Mouse (Mus musculus): Measurements from ENCODE around the gene Ccdc136. TPM values are rescaled to one million over a fixed set of nuclear protein-coding genes. Genes with fewer than 3 reads are reported as not detected.

Gene Ccdc136
- polyA plus RNA-seq, 1 experiment from 2014 or later: 30.3 TPM

- H3K4me3 ChIP-seq (ENCODE audit: low read length): peak overlapping the region; percentile 60
- H3K9me3 ChIP-seq (ENCODE audit: control insufficient read depth, low read length): no peaks in the 10 kb centered on the region
- H3K4me2 ChIP-seq (replicated peaks; ENCODE audit: low read depth, low read length): peak overlapping the region; percentile 86
- H3K4me1 ChIP-seq (ENCODE audit: control insufficient read depth, insufficient read depth, low read length): peaks cover 32% of the 10 kb centered on the region
- H3K27ac ChIP-seq (ENCODE audit: low read depth, low read length): no peak overlapping the region
- H3K27me3 ChIP-seq (ENCODE audit: control insufficient read depth, insufficient read depth, low read length): peaks cover 4% of the 10 kb centered on the region
- H3K9ac ChIP-seq (ENCODE audit: low read depth, low read length): peak overlapping the region; percentile 66; the same call in 1 of the 2 replicates
- no peak for ATAC-seq (ENCODE audit: low FRiP score, low TSS enrichment)
- no peaks in the 10 kb centered on the region for H3K36me3 ChIP-seq (ENCODE audit: control insufficient read depth, insufficient read depth, low read length)
Observed at GRCm38 (mm10) chr6:29432676-29433037, 36.5 kb downstream of the Ccdc136 start.

GRCm38 (mm10) chr6:29433038-29433803 is 37.1 kb downstream of the Ccdc136 start, which contains the start of gene Flnc:
Gene Flnc, plus strand, starts transcription at chr6:29433256.
- WGBS: under 1% methylated on average over 75 of the region's 77 CpGs

DNA sequence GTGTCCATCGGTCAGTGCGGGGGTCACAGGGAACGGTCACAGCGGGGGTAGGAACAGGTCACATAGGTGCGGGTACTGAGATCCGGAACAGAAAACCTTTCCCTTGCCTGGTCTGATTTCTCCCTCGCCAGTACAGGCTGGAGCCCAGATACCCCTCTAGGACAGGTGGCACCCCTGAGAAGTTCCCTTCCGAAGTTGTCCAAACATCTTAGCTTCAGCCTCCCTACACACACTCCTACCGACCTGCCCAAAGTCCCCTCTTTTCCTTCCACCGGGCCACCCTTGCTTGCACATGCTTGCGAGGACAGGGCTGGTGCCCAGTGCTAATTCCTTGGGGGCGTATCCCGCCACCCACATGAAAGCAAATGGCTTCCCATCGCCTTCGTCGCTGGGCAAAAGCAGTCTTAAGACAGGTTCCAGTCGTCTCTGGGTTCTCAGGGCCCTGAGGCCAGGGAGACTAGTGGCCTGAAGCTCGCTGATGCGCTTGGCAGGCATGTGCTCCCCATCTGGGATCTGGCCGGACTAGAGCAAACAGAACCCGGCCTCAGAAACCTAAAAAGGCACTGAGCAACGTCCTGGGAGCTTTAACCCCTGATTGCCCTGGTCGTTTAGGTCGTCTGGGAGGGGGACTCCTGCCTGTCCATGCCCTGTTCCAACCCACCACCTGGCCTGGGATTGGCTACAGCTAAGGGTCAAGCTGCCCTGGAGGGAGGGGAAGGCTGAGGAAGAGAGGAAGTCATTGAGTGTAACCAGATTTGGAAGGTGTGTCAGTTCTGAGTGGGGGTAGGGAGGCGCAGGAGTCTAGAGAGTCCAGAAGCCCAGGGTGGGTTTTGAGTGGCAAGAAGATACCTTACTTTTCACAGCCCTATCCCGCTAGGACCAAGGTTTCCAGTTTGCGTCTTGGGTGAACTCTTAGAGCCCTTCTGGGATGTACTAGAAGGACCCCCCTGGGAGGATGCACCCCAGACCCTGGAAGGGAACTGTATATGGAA is 38.0 kb downstream of the Ccdc136 start:
- H3K36me3 ChIP-seq (ENCODE audit: control insufficient read depth, insufficient read depth, low read length): peaks cover 3% of the 10 kb centered on the region; the same call in 1 of the 2 replicates
- H3K9ac ChIP-seq (ENCODE audit: low read depth, low read length): peak overlapping the region; percentile 66
- H3K4me2 ChIP-seq (replicated peaks; ENCODE audit: low read depth, low read length): peak overlapping the region; percentile 86
- peak overlapping the region; percentile 60 for H3K4me3 ChIP-seq (ENCODE audit: low read length)
- peak overlapping the region; percentile 89; the same call in 1 of the 2 replicates for H3K27ac ChIP-seq (ENCODE audit: low read depth, low read length)
- H3K4me1 ChIP-seq (ENCODE audit: control insufficient read depth, insufficient read depth, low read length): peaks cover 32% of the 10 kb centered on the region
- WGBS: 5% methylated on average over 27 of the region's 27 CpGs
- peaks cover 4% of the 10 kb centered on the region for H3K27me3 ChIP-seq (ENCODE audit: control insufficient read depth, insufficient read depth, low read length)
- peak; percentile 2; the same call in 1 of the 2 replicates for ATAC-seq (ENCODE audit: low FRiP score, low TSS enrichment)
- no peaks in the 10 kb centered on the region for H3K9me3 ChIP-seq (ENCODE audit: control insufficient read depth, low read length)

More at GRCm38 (mm10) chr6:29433038-29433803, 37.1 kb downstream of the Ccdc136 start, which contains the start of gene Flnc:
- Histone ChIP-seq H3K27ac (ENCODE audit: low read depth, low read length) (no peak within 1 kb of the TSS; the same call in 1 of the 2 replicates), H3K4me1 (ENCODE audit: control insufficient read depth, insufficient read depth, low read length) (peaks cover 32% of the 10 kb centered on the region), H3K9ac (ENCODE audit: low read depth, low read length) (peak within 1 kb of the TSS; percentile 66), H3K36me3 (ENCODE audit: control insufficient read depth, insufficient read depth, low read length) (no peaks in the 10 kb centered on the region; the same call in 1 of the 2 replicates), H3K4me3 (ENCODE audit: low read length) (peak within 1 kb of the TSS; percentile 60), H3K27me3 (ENCODE audit: control insufficient read depth, insufficient read depth, low read length) (peaks cover 4% of the 10 kb centered on the region), H3K4me2 (replicated peaks; ENCODE audit: low read depth, low read length) (peak within 1 kb of the TSS; percentile 86), H3K9me3 (ENCODE audit: control insufficient read depth, low read length) (no peaks in the 10 kb centered on the region)
- ATAC-seq (ENCODE audit: low FRiP score, low TSS enrichment): peak; percentile 26

GRCm38 (mm10) chr6:29434911-29435691 is 39.0 kb downstream of the Ccdc136 start:
- peaks cover 4% of the 10 kb centered on the region for H3K27me3 ChIP-seq (ENCODE audit: control insufficient read depth, insufficient read depth, low read length)
- H3K36me3 ChIP-seq (ENCODE audit: control insufficient read depth, insufficient read depth, low read length): peaks cover 7% of the 10 kb centered on the region; the same call in 1 of the 2 replicates
- peak overlapping the region; percentile 86 for H3K4me2 ChIP-seq (replicated peaks; ENCODE audit: low read depth, low read length)
- H3K9ac ChIP-seq (ENCODE audit: low read depth, low read length): peak overlapping the region; percentile 53
- peak; percentile 61 for ATAC-seq (ENCODE audit: low FRiP score, low TSS enrichment)
- H3K4me1 ChIP-seq (ENCODE audit: control insufficient read depth, insufficient read depth, low read length): peaks cover 32% of the 10 kb centered on the region
- peak overlapping the region; percentile 89 for H3K27ac ChIP-seq (ENCODE audit: low read depth, low read length)
- no peaks in the 10 kb centered on the region for H3K9me3 ChIP-seq (ENCODE audit: control insufficient read depth, low read length)
- H3K4me3 ChIP-seq (ENCODE audit: low read length): peak overlapping the region; percentile 60
- 4% methylated on average over 11 of the region's 13 CpGs for WGBS

DNA sequence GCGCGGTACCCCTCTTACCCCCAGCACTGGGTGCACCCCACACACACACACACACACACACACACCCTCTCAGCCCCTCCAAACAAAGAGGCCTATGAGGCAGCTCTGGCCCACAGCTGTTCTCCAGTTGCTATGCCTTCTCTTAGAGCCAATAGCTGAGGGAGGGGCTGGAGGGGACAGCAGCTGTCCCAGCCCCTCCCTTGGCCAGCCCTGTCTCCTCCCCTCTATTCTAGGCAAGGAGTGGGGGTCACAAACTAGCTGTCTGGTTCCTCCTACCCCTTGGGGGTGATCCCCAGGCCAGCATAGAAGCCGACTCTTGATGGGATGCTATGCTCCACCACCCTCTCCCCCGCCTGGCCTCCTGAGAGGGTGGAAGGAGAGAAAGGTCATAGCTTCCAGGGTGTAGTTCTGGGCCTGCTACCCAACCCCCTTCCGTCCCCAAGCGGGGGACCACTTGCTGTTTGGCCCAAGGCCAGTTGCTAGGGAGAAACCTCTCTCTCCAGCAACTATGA is 39.9 kb downstream of the Ccdc136 start:
- WGBS: 3% methylated on average over 6 of the region's 6 CpGs
- Histone ChIP-seq H3K27ac (ENCODE audit: low read depth, low read length) (peak overlapping the region; percentile 89), H3K4me1 (ENCODE audit: control insufficient read depth, insufficient read depth, low read length) (peaks cover 32% of the 10 kb centered on the region), H3K4me3 (ENCODE audit: low read length) (peak overlapping the region; percentile 60), H3K9ac (ENCODE audit: low read depth, low read length) (peak overlapping the region; percentile 53), H3K9me3 (ENCODE audit: control insufficient read depth, low read length) (no peaks in the 10 kb centered on the region), H3K4me2 (replicated peaks; ENCODE audit: low read depth, low read length) (peak overlapping the region; percentile 86), H3K27me3 (ENCODE audit: control insufficient read depth, insufficient read depth, low read length) (peaks cover 4% of the 10 kb centered on the region), H3K36me3 (ENCODE audit: control insufficient read depth, insufficient read depth, low read length) (peaks cover 14% of the 10 kb centered on the region; the same call in 1 of the 2 replicates)
- peak; percentile 50 for ATAC-seq (ENCODE audit: low FRiP score, low TSS enrichment)

- peaks cover 4% of the 10 kb centered on the region for H3K27me3 ChIP-seq (ENCODE audit: control insufficient read depth, insufficient read depth, low read length)
- WGBS: 6% methylated on average over 10 of the region's 11 CpGs
- H3K4me3 ChIP-seq (ENCODE audit: low read length): peak overlapping the region; percentile 60
- H3K27ac ChIP-seq (ENCODE audit: low read depth, low read length): peak overlapping the region; percentile 89
- peaks cover 32% of the 10 kb centered on the region for H3K4me1 ChIP-seq (ENCODE audit: control insufficient read depth, insufficient read depth, low read length)
- peaks cover 14% of the 10 kb centered on the region; the same call in 1 of the 2 replicates for H3K36me3 ChIP-seq (ENCODE audit: control insufficient read depth, insufficient read depth, low read length)
- H3K4me2 ChIP-seq (replicated peaks; ENCODE audit: low read depth, low read length): peak overlapping the region; percentile 86
- peak; percentile 14 for ATAC-seq (ENCODE audit: low FRiP score, low TSS enrichment)
- no peaks in the 10 kb centered on the region for H3K9me3 ChIP-seq (ENCODE audit: control insufficient read depth, low read length)
- peak overlapping the region; percentile 37 for H3K9ac ChIP-seq (ENCODE audit: low read depth, low read length)
Observed at GRCm38 (mm10) chr6:29436461-29436934, 40.4 kb downstream of the Ccdc136 start.

GRCm38 (mm10) chr6:29439251-29439650 is 43.1 kb downstream of the Ccdc136 start:
- Histone ChIP-seq H3K4me3 (ENCODE audit: low read length) (no peak overlapping the region), H3K36me3 (ENCODE audit: control insufficient read depth, insufficient read depth, low read length) (peaks cover 23% of the 10 kb centered on the region; the same call in 1 of the 2 replicates), H3K4me2 (replicated peaks; ENCODE audit: low read depth, low read length) (no peak overlapping the region), H3K9ac (ENCODE audit: low read depth, low read length) (no peak overlapping the region), H3K4me1 (ENCODE audit: control insufficient read depth, insufficient read depth, low read length) (peaks cover 22% of the 10 kb centered on the region), H3K9me3 (ENCODE audit: control insufficient read depth, low read length) (no peaks in the 10 kb centered on the region), H3K27ac (ENCODE audit: low read depth, low read length) (no peak overlapping the region), H3K27me3 (ENCODE audit: control insufficient read depth, insufficient read depth, low read length) (no peaks in the 10 kb centered on the region; the same call in 1 of the 2 replicates)
- no peak for ATAC-seq (ENCODE audit: low FRiP score, low TSS enrichment)
- WGBS: 90% methylated on average over 4 of the region's 4 CpGs

DNA sequence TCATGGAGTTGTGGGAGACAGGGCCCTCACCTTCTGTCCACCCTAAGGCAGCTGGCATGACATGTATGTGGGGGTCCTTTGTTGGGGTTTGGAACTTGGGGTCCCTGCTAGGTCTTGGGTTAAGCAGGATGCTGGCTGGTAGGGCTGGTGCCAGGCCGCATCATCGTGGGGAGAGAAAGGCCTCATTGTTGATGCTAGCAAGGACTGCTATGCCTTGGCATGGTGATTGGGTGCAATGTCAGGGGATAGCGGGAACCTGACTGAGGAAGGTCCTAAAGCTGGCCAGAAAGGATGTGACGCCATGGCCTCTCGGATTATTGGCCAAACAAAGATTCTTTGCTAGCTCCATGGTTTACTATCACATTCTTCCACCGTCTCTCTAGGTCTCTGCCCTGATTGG is 43.7 kb downstream of the Ccdc136 start:
- Histone ChIP-seq H3K4me3 (ENCODE audit: low read length) (no peak overlapping the region), H3K27me3 (ENCODE audit: control insufficient read depth, insufficient read depth, low read length) (no peaks in the 10 kb centered on the region), H3K36me3 (ENCODE audit: control insufficient read depth, insufficient read depth, low read length) (peaks cover 23% of the 10 kb centered on the region; the same call in 1 of the 2 replicates), H3K4me1 (ENCODE audit: control insufficient read depth, insufficient read depth, low read length) (peaks cover 22% of the 10 kb centered on the region), H3K4me2 (replicated peaks; ENCODE audit: low read depth, low read length) (no peak overlapping the region), H3K9ac (ENCODE audit: low read depth, low read length) (no peak overlapping the region), H3K27ac (ENCODE audit: low read depth, low read length) (no peak overlapping the region), H3K9me3 (ENCODE audit: control insufficient read depth, low read length) (no peaks in the 10 kb centered on the region)
- 94% methylated on average over 6 of the region's 6 CpGs for WGBS
- no peak for ATAC-seq (ENCODE audit: low FRiP score, low TSS enrichment)

All from kidney, embryonic 14.5 days (tissue).